Mouse (Mus musculus): Measurements from ENCODE around the gene Nampt. TPM values are rescaled to one million over a fixed set of nuclear protein-coding genes. Genes with fewer than 3 reads are reported as not detected.

Gene Nampt
- total RNA-seq (2023) = 10 to 100 TPM; 45.0 to 56.8 TPM

DNA sequence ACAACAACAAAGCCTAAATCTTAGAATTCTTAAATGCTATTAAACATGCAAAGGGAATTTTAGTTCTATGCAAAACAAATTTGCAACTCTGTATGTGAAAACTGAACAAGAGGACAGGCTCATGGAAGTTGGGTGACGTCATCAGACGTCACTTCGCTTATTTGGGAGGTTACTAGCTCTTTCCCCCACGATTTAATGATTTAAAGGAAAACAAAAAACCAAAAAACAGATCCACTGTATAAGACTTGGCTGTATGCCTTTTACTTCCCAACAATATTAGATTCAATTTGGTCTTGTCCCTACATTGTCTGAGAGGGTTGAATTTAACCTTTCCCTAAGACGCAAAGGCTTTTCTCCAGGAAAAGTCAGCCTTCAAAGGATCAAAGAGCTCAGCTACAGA, at the start of gene Nampt:
Gene Nampt (plus strand): TSS at position 130 of the 400 bp plus-strand sequence.

Other genes starting within 250 kb of the Nampt start
- 10 to 100 TPM; 64.5 to 72.8 TPM for gene Sypl, start 134.3 kb downstream of the Nampt start, total RNA-seq (2023)